Mouse (Mus musculus): ENCODE results near the gene Purb. TPM values are rescaled to one million over a fixed set of nuclear protein-coding genes. Genes with fewer than 3 reads are reported as not detected.
A peak's percentile ranks its signal among the peaks of the same experiment; 100 is the strongest.

The Purb gene
- total and polyA plus RNA-seq, 3 experiments, result 19.3 to 45.2 (median 42.4) TPM

GRCm38 (mm10) chr11:6474874-6475731 is 614 bp downstream of the Purb start (continued):
- TF ChIP-seq ZC3H11A (IDR thresholded peaks at IDR 0.05; ENCODE audit: low read depth, low read length), result no peak
- TF ChIP-seq KAT2A (IDR thresholded peaks at IDR 0.05; ENCODE audit: insufficient replicate concordance, low read length), result no peak
- no peak for TF ChIP-seq CHD1 (IDR thresholded peaks at IDR 0.05; ENCODE audit: low read depth, low read length)
- no peak for TF ChIP-seq CTCF (conservative IDR thresholded peaks at IDR 0.05 in 1 of 2, IDR thresholded peaks at IDR 0.05 in 1 of 2; ENCODE audit: low read depth in 2 of 2, low read length in 2 of 2)
- TF ChIP-seq ETS1 (conservative IDR thresholded peaks at IDR 0.05; ENCODE audit: low read depth, low read length), result no peak
- no peak for TF ChIP-seq IRF4 (IDR thresholded peaks at IDR 0.05; ENCODE audit: low read depth, low read length)
- no peak for TF ChIP-seq E2F4 (IDR thresholded peaks at IDR 0.05; ENCODE audit: insufficient replicate concordance, low read depth, low read length)
- peak; percentile 62 for TF ChIP-seq NRF1 (IDR thresholded peaks at IDR 0.05; ENCODE audit: low read depth, low read length)
- no peak for TF ChIP-seq HCFC1 (IDR thresholded peaks at IDR 0.05; ENCODE audit: low read depth, low read length)

- Histone ChIP-seq H3K27me3 (replicated peaks) (no peaks in the 10 kb centered on the region), H3K79me2 (replicated peaks; ENCODE audit: control insufficient read depth, extremely low read depth, insufficient read depth, poor library complexity, severe bottlenecking) (peaks cover 57% of the 10 kb centered on the region), H3K27ac (ENCODE audit: insufficient read depth, low read depth) (no peak overlapping the region), H3K9me3 (replicated peaks; ENCODE audit: low read length) (no peaks in the 10 kb centered on the region), H3K36me3 (replicated peaks in 1 of 2; ENCODE audit: control insufficient read depth in 1 of 2, insufficient read depth in 1 of 2, low read length in 1 of 2) (peaks cover 8 to 38% of the 10 kb centered on the region in 2 experiments), H3K4me1 (ENCODE audit: control insufficient read depth in 1 of 2, insufficient read depth in 2 of 2) (peaks cover 3 to 30% of the 10 kb centered on the region in 2 experiments; a peak in 3 of 4 replicates), H3K4me2 (ENCODE audit: insufficient read depth, low read depth, poor library complexity, severe bottlenecking) (peak overlapping the region; percentile 100), H3K4me3 (replicated peaks in 1 of 3; ENCODE audit: low read depth in 2 of 3, low read length in 2 of 3, poor library complexity in 1 of 3) (peak overlapping the region; percentile 66 to 97 (median 76)), H3K9ac (ENCODE audit: insufficient read depth, low read depth) (peak overlapping the region; percentile 97)
- in situ Hi-C loops (cut with MboI; ENCODE audit: low pct_ligation_motif_present, low pct_unique_long_range_greater_than_20kb, low sequenced_read_pairs), result loop anchor here (25.0 kb wide), 1 partner anchor 288 kb away; no protein-coding TSS in a partner anchor
- TF ChIP-seq ETS1 (conservative IDR thresholded peaks at IDR 0.05; ENCODE audit: low read depth, low read length) (no peak), SIN3A (IDR thresholded peaks at IDR 0.05; ENCODE audit: low read length) (0 out of 2 replicates have a peak, but pooled peaks have one; percentile 58), MXI1 (IDR thresholded peaks at IDR 0.05; ENCODE audit: low read depth, low read length) (0 out of 2 replicates have a peak, but pooled peaks have one; percentile 8), NELFE (IDR thresholded peaks at IDR 0.05; ENCODE audit: low read depth, low read length) (no peak), ZC3H11A (IDR thresholded peaks at IDR 0.05; ENCODE audit: low read depth, low read length) (no peak), ELF1 (IDR thresholded peaks at IDR 0.05; ENCODE audit: low read depth, low read length) (no peak), MYC (IDR thresholded peaks at IDR 0.05; ENCODE audit: low read depth, low read length) (no peak), SMC3 (IDR thresholded peaks at IDR 0.05; ENCODE audit: low read depth, low read length) (no peak)
- no peak for DNase-seq (ENCODE audit: extremely low read depth)
- dilution Hi-C loops (cut with MboI; ENCODE audit: extremely low pct_ligation_motif_present, extremely low pct_unique_long_range_greater_than_20kb, low sequenced_read_pairs), result no loop called here
These were observed 1.3 kb downstream of the Purb start for GRCm38 (mm10) chr11:6474381-6474780.

GRCm38 (mm10) chr11:6472076-6472475 is 3.6 kb downstream of the Purb start:
- no peak overlapping the region for H3K27ac ChIP-seq (ENCODE audit: insufficient read depth, low read depth)
- peaks cover 10 to 57% of the 10 kb centered on the region in 2 experiments for H3K36me3 ChIP-seq (replicated peaks in 1 of 2; ENCODE audit: control insufficient read depth in 1 of 2, insufficient read depth in 1 of 2, low read length in 1 of 2)
- dilution Hi-C loops (cut with MboI; ENCODE audit: extremely low pct_ligation_motif_present, extremely low pct_unique_long_range_greater_than_20kb, low sequenced_read_pairs) (no loop called here), in situ Hi-C loops (cut with MboI; ENCODE audit: low pct_ligation_motif_present, low pct_unique_long_range_greater_than_20kb, low sequenced_read_pairs) (loop anchor here (25.0 kb wide), 1 partner anchor 290 kb away; no protein-coding TSS in a partner anchor)
- H3K9ac ChIP-seq (ENCODE audit: insufficient read depth, low read depth), result peak overlapping the region; percentile 97
- peak overlapping the region; percentile 59 to 76 (median 66) for H3K4me3 ChIP-seq (replicated peaks in 1 of 3; ENCODE audit: low read depth in 2 of 3, low read length in 2 of 3, poor library complexity in 1 of 3)
- H3K9me3 ChIP-seq (replicated peaks; ENCODE audit: low read length), result no peaks in the 10 kb centered on the region
- peaks cover 3 to 45% of the 10 kb centered on the region in 2 experiments; a peak in 3 of 4 replicates for H3K4me1 ChIP-seq (ENCODE audit: control insufficient read depth in 1 of 2, insufficient read depth in 2 of 2)
- H3K4me2 ChIP-seq (ENCODE audit: insufficient read depth, low read depth, poor library complexity, severe bottlenecking), result peak overlapping the region; percentile 100
- no peaks in the 10 kb centered on the region for H3K27me3 ChIP-seq (replicated peaks)
- no peak for DNase-seq (ENCODE audit: extremely low read depth)
- H3K79me2 ChIP-seq (replicated peaks; ENCODE audit: control insufficient read depth, extremely low read depth, insufficient read depth, poor library complexity, severe bottlenecking), result peaks cover 68% of the 10 kb centered on the region
- TF ChIP-seq RCOR1 (conservative IDR thresholded peaks at IDR 0.05; ENCODE audit: low read depth, low read length), result no peak
- TF ChIP-seq MEF2A (IDR thresholded peaks at IDR 0.05; ENCODE audit: borderline replicate concordance, low read depth, low read length), result no peak
- no peak for TF ChIP-seq PAX5 (IDR thresholded peaks at IDR 0.05; ENCODE audit: low read length)
- TF ChIP-seq KAT2A (IDR thresholded peaks at IDR 0.05; ENCODE audit: insufficient replicate concordance, low read length), result no peak
- no peak for TF ChIP-seq ETS1 (conservative IDR thresholded peaks at IDR 0.05; ENCODE audit: low read depth, low read length)
- no peak for TF ChIP-seq SIN3A (IDR thresholded peaks at IDR 0.05; ENCODE audit: low read length)
- no peak for TF ChIP-seq ZMIZ1 (IDR thresholded peaks at IDR 0.05; ENCODE audit: low read depth, low read length)
- TF ChIP-seq JUN (IDR thresholded peaks at IDR 0.05; ENCODE audit: insufficient read depth, low read depth, low read length), result no peak
- TF ChIP-seq CTCF (conservative IDR thresholded peaks at IDR 0.05 in 1 of 2, IDR thresholded peaks at IDR 0.05 in 1 of 2; ENCODE audit: low read depth in 2 of 2, low read length in 2 of 2), result no peak
- TF ChIP-seq SMC3 (IDR thresholded peaks at IDR 0.05; ENCODE audit: low read depth, low read length), result no peak
- no peak for TF ChIP-seq MAX (IDR thresholded peaks at IDR 0.05; ENCODE audit: low read length)
- no peak for TF ChIP-seq ZNF384 (IDR thresholded peaks at IDR 0.05; ENCODE audit: low read depth, low read length)
- no peak for TF ChIP-seq RAD21 (IDR thresholded peaks at IDR 0.05; ENCODE audit: low read depth, low read length)
- no peak for TF ChIP-seq GABPA (IDR thresholded peaks at IDR 0.05; ENCODE audit: insufficient replicate concordance, low read depth, low read length)
- TF ChIP-seq CHD2 (IDR thresholded peaks at IDR 0.05; ENCODE audit: low read length), result no peak
- TF ChIP-seq IRF4 (IDR thresholded peaks at IDR 0.05; ENCODE audit: low read depth, low read length), result no peak
- no peak for TF ChIP-seq E2F4 (IDR thresholded peaks at IDR 0.05; ENCODE audit: insufficient replicate concordance, low read depth, low read length)
- TF ChIP-seq POLR2AphosphoS2 (IDR thresholded peaks at IDR 0.05; ENCODE audit: low read depth, low read length), result no peak
- no peak for TF ChIP-seq CHD1 (IDR thresholded peaks at IDR 0.05; ENCODE audit: low read depth, low read length)
